9 mouse cellular contexts compared by ENCODE assay signal in genomic region chr5:37162871-37163781, GRCm38 (mm10).
A peak's percentile ranks its signal among the peaks of the same experiment; 100 is the strongest.
DNase-seq lines count a peak whose midpoint lies in the region; ATAC-seq and TF ChIP-seq lines count a peak whose summit lies in the region.
"Had no signal": no experiment of that assay in that cellular context is flagged by ENCODE, and none has a peak within 500 bp of the region (broad histone marks: within the 10 kb centered on the region; RNA-seq: fewer than 3 reads in every experiment).

No protein-coding gene starts in this region.

- peak; percentile 57 for DNase-seq in Muller cell, postnatal 12 days (ENCODE audit: inconsistent ontology term)
- DNase-seq in embryonic facial prominence, embryonic 14.5 days (ENCODE audit: low spot score): peak; percentile 57
- peak; percentile 90 for DNase-seq in hindbrain, embryonic 11.5 days (ENCODE audit: low spot score)
- peak; percentile 79 to 87 for DNase-seq in left cerebral cortex, adult 18-20 months (ENCODE audit: low spot score in 2 of 2)
- peak; percentile 36 to 48 for DNase-seq in lung, postnatal 4 days
- peak; percentile 80 to 82 for DNase-seq in right cerebral cortex, postnatal 36 days (ENCODE audit: low spot score in 2 of 2)

- peak; percentile 39; the same call in 1 of the 2 replicates for TF ChIP-seq CTCF in bone marrow, adult 2 months (IDR thresholded peaks at IDR 0.05; ENCODE audit: control insufficient read depth, insufficient read depth, low read length)

- peak overlapping the region; percentile 53 for H3K4me2 ChIP-seq in embryonic facial prominence, embryonic 14.5 days (ENCODE audit: low read depth, low read length)
- H3K4me2 ChIP-seq in hindbrain, embryonic 11.5 days (replicated peaks; ENCODE audit: low read depth, low read length): peak overlapping the region; percentile 81

- no peak overlapping the region for H3K4me3 ChIP-seq in bone marrow, adult 2 months (replicated peaks; ENCODE audit: control insufficient read depth, low read depth, low read length)
- H3K4me3 ChIP-seq in embryonic facial prominence, embryonic 14.5 days (ENCODE audit: low read depth, low read length): peak overlapping the region; percentile 36
- peak overlapping the region; percentile 38 for H3K4me3 ChIP-seq in hindbrain, embryonic 11.5 days (ENCODE audit: low read depth, low read length)

- no peak overlapping the region for H3K27ac ChIP-seq in bone marrow, adult 2 months (ENCODE audit: control insufficient read depth, insufficient read depth, low read depth, low read length, poor library complexity)
- H3K27ac ChIP-seq in embryonic facial prominence, embryonic 14.5 days (replicated peaks; ENCODE audit: low read depth, low read length): no peak overlapping the region
- H3K27ac ChIP-seq in hindbrain, embryonic 11.5 days (ENCODE audit: low read depth, low read length): no peak overlapping the region
- H3K27ac ChIP-seq: macrophage had no signal

- peak; percentile 84 for ATAC-seq in embryonic facial prominence, embryonic 14.5 days (ENCODE audit: low read depth)
- peak; percentile 89 for ATAC-seq in hindbrain, embryonic 11.5 days (ENCODE audit: low FRiP score)
- ATAC-seq in monocyte, adult 5-6 weeks (replicated peaks; ENCODE audit: insufficient number of reproducible peaks, low FRiP score, low TSS enrichment, poor library complexity, severe bottlenecking): no peak

- no peaks in the 10 kb centered on the region for H3K36me3 ChIP-seq in embryonic facial prominence, embryonic 14.5 days (ENCODE audit: control insufficient read depth, insufficient read depth, low read length)
- no peaks in the 10 kb centered on the region for H3K36me3 ChIP-seq in hindbrain, embryonic 11.5 days (ENCODE audit: control insufficient read depth, insufficient read depth, low read length)

- H3K27me3 ChIP-seq in embryonic facial prominence, embryonic 14.5 days (replicated peaks; ENCODE audit: control insufficient read depth, insufficient read depth, low read length): peaks cover 67% of the 10 kb centered on the region
- peaks cover 21% of the 10 kb centered on the region for H3K27me3 ChIP-seq in hindbrain, embryonic 11.5 days (ENCODE audit: control insufficient read depth, insufficient read depth, low read length)

- H3K9me3 ChIP-seq in embryonic facial prominence, embryonic 14.5 days (ENCODE audit: control insufficient read depth, low read length): no peaks in the 10 kb centered on the region
- H3K9me3 ChIP-seq in hindbrain, embryonic 11.5 days (ENCODE audit: control insufficient read depth, low read length): no peaks in the 10 kb centered on the region

- no peaks in the 10 kb centered on the region for H3K4me1 ChIP-seq in bone marrow, adult 2 months (ENCODE audit: control insufficient read depth, insufficient read depth, low read length)
- H3K4me1 ChIP-seq in embryonic facial prominence, embryonic 14.5 days (ENCODE audit: control insufficient read depth, insufficient read depth, low read length): no peaks in the 10 kb centered on the region
- no peaks in the 10 kb centered on the region for H3K4me1 ChIP-seq in hindbrain, embryonic 11.5 days (replicated peaks; ENCODE audit: control insufficient read depth, insufficient read depth, low read length)

- H3K9ac ChIP-seq in embryonic facial prominence, embryonic 14.5 days (ENCODE audit: low read depth, low read length): peak overlapping the region; percentile 30; the same call in 1 of the 2 replicates
- H3K9ac ChIP-seq in hindbrain, embryonic 11.5 days (ENCODE audit: low read depth, low read length): peak overlapping the region; percentile 47

- TF ChIP-seq POLR2A in bone marrow, adult 2 months (IDR thresholded peaks at IDR 0.05; ENCODE audit: borderline replicate concordance, control insufficient read depth, low read depth, low read length): no peak

- WGBS in bone marrow, adult 2 months: 8% methylated on average over 75 of the region's 75 CpGs
- 14% methylated on average over 33 of the region's 75 CpGs for WGBS in embryonic facial prominence, embryonic 14.5 days
- WGBS in hindbrain, embryonic 11.5 days: 7% methylated on average over 67 of the region's 75 CpGs
